Mouse (Mus musculus) duodenum, adult 2 months (tissue): Measurements from ENCODE around the gene Npy2r. TPM values are rescaled to one million over a fixed set of nuclear protein-coding genes. Genes with fewer than 3 reads are reported as not detected.

ENCODE experiments used
- polyA plus RNA-seq: library from polyadenylated mRNA; depleted of rRNA; stranded (reverse); fragments of >200 nt; gene quantifications from 2 replicates; pipeline ENCODE4 v1.2.3, GENCODE M21; 2012; ENCODE audit warnings: low replicate concordance; rRNA removed

Npy2r gene
- 0.14 and 0.23 TPM in 2 replicates for polyA plus RNA-seq

GRCm38 (mm10) chr3:82547908-82548721 is at the start of gene Npy2r:
Npy2r (minus strand) TSS chr3:82548084.

Other genes with a start within 250 kb of the Npy2r start
- 0.04 TPM in 1 of 2 replicates, not detected in the other for gene Map9, start 190.0 kb downstream of the Npy2r start, polyA plus RNA-seq